Mouse (Mus musculus): ENCODE measurements at regions not wholly inside any gene's neighbourhood (a gene's known extent, or its start where the extent isn't known, plus 50 kb on each side); places are given as distances from the start of the nearest gene placed in this dataset.
A peak's percentile ranks its signal among the peaks of the same experiment; 100 is the strongest.

DNA sequence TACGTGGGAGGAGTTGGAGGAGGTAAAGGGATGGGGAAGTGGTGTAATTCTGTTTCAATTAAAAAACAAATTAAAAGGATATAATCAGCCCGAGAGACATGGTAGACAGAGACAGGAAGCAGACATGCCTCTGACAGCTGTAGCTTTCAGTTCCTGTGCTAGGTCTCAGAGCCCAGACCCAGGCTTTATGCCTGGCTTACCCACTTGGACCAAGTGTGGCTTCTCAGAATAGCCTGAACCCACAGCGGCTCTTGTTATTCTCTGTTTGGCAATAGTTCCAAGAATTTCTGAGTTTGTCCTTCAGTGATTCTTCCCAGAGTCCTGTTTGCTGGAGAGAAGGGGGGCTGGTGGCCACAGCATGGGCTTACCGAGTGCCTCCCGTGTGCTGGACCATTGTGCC lies 182.4 kb downstream of the Pten start:
- DNase-seq (ENCODE audit: low read depth, low spot score) = no peak

DNA sequence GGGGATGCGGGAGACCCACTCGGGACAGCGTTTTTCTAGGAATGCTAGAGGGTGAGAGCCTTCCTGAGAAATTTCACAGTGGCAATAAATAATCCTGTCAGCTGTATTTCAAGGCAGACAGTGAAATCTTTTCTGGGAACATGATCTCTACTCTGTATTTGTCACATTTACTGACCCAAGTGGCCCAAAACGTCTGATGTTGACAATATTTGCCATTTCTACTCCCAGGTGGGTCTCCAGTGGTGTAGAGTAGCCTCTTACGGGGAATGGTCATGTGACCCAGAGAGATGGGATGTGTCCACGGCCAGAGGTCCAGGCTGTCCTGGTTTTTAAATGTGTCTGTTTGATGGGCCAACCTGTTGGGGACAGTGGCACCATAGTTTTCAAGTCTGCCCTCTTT lies 183.5 kb downstream of the Pten start:
- no peak for DNase-seq (ENCODE audit: low read depth, low spot score)

- no peak for DNase-seq (ENCODE audit: low read depth, low spot score)
Observed at GRCm38 (mm10) chr19:32943594-32944230, 186.4 kb downstream of the Pten start.

DNA sequence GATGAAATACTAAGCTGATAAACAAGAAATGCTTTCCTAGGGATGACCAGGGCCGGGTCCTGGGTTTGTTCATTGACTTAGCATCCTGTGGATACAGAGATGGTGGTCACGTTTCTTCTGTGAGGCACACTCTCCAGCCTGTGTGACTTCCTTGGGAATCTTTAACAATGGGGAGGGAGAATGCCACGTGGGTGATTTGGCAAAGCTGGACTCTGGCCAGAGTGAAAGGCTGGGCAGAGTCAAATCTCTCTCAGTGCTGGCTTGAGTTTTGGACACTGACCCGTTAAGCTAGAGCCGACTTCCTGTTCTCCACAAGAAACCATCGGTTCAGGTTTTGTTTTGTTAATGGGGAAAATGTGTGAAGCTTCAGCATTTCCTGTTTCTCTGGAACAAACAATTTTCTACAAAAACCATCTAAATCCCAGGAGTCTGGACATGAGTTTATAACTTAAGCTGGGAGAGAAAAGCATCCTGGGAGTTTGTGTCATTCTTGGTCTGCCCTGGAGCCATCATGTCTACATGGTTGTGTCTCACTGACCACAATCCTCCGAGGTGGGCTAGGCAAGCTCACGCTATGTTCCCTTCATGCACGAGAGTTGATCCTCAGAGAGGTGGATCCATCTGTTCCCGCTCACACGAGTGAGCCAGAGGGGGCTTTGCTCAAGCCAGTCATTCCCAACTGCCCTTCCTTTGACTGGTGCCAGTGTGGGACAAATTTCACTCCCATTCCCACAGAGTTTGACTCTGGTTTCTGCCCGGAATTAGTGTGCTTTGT lies 190.0 kb downstream of the Pten start:
- DNase-seq (ENCODE audit: low read depth, low spot score) = peak; percentile 12

GRCm38 (mm10) chr19:32950252-32950651 lies 193.0 kb downstream of the Pten start:
- no peak for DNase-seq (ENCODE audit: low read depth, low spot score)

- no peak for DNase-seq (ENCODE audit: low read depth, low spot score)
Observed at GRCm38 (mm10) chr19:32950794-32951193, 193.5 kb downstream of the Pten start.

GRCm38 (mm10) chr19:32952425-32952824 lies 195.1 kb downstream of the Pten start:
- peak; percentile 29 for DNase-seq (ENCODE audit: low read depth, low spot score)

DNA sequence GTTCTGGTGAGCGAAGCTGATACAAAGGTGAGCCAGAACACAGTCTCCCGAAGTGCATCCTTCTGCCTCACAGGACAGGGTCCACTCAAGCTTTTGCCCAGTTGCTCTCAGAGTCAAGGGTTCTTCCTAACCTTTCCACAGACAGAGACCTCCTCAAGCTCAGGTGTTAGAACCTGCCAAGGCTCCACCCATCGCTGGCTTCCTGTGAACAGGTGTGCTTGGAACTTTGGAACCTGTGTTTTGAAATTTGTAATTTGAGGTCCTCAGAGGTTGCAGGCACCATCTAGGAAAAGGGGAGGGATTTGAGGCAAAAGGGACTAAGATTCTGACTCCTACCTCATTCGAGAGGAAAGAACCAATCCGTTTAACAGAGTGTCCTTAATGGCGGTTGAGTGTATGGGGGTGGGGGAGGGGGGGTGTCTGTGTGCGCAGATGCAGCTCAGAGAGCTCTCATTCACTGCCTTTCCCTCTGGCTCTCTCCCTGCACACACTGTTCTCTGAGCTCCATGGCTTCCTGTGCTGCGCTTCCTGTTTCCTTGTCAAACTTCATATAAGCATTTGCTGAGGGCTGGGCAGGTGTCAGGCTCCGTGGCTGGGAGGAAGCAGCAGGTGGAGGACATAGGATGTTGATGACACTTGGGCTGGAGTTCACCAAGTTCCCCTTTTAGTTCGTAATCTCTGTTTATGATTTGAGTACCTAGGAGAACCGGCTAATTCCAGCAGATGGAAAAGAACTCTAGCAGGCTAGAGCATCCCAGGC lies 195.8 kb downstream of the Pten start:
- DNase-seq (ENCODE audit: low read depth, low spot score) = peak; percentile 42

DNA sequence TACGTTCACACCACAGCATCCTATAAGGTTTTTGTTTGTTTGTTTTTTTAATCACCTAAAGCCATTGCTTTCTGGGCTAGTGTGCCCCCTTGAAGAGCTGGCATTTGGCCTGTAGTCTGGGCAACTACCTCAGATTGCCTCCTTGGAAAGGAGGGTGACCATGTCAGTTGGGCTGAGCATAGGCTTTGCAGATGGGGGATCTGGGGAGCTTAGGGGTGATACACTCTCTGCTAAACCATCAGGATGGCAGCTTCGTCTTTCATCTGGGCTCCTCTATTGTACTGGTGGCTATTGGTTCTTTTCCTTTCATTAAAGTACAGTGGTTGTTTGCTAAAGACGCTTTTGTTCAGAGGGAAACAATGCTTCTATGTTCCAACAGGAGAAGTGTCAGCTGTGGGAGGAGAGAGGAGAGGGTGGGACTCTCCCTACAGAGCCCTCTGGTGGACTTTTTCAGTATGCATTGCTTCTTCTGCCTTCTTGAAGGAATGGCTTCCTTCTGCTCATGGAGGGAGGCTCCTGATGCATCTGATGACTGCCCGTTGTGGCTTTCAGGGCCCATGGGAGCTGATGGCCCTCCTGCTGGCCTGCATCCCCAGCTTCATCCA lies 196.8 kb downstream of the Pten start:
- peak; percentile 77 for DNase-seq (ENCODE audit: low read depth, low spot score)

DNA sequence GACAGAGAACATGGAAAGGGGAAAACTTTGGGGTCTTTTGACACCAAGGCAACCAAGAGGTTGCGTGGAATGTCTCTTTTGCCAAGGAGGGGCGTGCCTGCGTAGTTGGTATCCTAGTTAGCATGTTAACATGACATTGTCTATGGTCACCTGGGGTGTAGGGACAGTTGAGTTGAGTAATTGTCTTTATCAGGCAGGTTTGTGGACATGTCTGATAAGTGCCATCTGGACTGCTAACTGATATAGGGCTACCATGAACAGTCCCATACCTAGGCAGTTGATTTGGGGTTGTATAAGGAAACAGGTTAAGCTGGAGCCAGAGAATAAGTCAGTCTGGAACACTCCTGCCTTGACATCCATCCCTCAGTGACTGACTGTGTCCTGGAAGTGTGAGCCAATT lies 197.6 kb downstream of the Pten start:
- DNase-seq (ENCODE audit: low read depth, low spot score) = peak; percentile 14

- DNase-seq (ENCODE audit: low read depth, low spot score) = peak; percentile 98
Observed at GRCm38 (mm10) chr19:32956143-32956915, 199.0 kb downstream of the Pten start.

DNA sequence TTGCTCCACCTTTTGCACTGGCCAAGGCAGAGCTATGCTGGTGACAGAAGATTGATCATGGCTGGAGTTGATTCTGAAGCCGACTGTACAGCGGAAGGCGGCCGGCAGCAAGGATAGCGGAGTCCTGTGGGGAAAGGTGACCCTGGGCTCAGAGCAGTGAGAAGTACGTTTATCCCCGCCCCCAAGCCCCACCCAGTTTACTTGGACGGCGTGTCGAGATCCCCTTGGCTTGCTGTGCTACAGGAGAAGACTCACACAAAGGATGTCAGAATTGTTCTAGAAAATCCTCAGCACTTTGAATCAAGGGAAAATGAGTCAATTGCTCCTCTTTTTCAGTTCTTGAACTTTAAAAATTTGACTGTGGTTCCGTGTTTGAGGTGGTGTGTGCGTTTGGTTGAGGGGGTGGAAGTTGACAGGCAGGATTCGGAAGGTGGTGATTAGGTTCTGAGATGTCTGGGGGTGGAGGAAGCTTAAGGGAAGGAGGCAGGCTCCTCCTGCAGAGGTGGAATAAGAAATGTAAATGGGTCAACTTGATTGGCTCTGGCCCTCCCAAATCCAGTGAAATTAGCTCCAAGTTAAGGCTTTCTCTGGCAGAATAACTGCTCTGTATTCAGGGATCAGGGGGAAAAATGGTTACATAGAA lies 199.7 kb downstream of the Pten start:
- DNase-seq (ENCODE audit: low read depth, low spot score) = peak; percentile 96

DNA sequence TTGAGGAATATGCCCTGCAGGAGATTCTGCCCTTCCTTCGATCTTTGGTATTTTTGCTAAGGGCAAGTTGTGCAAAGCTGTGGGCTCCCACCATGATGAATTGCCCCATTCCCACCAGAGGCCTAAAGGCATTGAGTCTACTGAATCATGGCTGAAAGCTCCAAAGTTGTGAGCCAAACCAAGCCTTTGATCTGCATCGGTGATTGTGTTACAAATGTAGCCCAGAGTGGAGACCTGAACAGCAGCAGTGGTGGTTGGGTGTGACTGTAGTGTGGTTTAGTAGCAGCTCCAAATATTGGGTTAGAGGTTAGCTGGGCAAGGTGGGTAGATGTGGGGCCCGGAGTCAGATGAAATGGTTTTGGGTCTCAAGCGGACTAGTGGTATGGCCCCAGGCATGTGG lies 201.0 kb downstream of the Pten start:
- peak; percentile 77 for DNase-seq (ENCODE audit: low read depth, low spot score)

DNA sequence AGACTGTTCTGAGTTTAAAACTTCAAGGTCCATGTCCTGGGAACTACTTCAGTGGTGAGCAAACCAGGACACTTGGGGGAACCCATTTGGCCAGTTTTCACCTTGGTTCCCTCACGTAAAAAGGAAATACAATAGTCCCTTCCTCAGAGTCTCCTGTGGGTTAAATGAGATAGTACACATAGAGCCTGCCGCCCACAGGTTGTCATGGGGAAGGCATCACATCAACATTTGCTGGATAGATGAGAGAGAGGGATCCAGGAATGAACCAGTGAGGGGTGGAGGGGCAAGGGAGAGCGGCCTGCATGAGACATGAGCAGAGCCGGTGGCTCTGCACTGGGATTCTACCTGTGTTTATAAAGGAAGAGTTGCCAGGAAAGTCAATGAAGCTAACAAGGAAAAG lies 201.5 kb downstream of the Pten start:
- peak; percentile 67 for DNase-seq (ENCODE audit: low read depth, low spot score)

DNA sequence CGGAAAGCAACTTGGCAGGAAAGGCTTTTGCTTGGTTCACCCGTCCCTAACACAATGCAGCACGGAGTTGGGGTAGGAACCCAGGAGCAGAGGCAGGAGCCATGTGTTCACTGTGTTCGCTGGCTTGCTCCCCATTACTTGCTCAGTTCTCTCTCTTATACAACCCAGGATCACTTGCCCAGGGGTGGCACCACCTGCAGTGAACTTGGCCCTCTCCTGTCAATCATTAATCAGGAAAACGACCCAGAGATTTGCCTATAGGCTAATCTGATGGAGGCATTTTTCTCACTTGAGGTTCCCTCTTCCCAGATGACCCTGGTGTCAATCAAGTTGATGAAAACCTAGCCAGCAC lies 202.5 kb downstream of the Pten start:
- DNase-seq (ENCODE audit: low read depth, low spot score) = no peak

GRCm38 (mm10) chr19:32960196-32960947 lies 203.1 kb downstream of the Pten start:
- DNase-seq (ENCODE audit: low read depth, low spot score) = peak; percentile 50

GRCm38 (mm10) chr19:32961525-32961924 lies 204.2 kb downstream of the Pten start:
- DNase-seq (ENCODE audit: low read depth, low spot score) = no peak

GRCm38 (mm10) chr19:32963983-32964382 lies 206.7 kb downstream of the Pten start:
- DNase-seq (ENCODE audit: low read depth, low spot score) = peak; percentile 98

DNA sequence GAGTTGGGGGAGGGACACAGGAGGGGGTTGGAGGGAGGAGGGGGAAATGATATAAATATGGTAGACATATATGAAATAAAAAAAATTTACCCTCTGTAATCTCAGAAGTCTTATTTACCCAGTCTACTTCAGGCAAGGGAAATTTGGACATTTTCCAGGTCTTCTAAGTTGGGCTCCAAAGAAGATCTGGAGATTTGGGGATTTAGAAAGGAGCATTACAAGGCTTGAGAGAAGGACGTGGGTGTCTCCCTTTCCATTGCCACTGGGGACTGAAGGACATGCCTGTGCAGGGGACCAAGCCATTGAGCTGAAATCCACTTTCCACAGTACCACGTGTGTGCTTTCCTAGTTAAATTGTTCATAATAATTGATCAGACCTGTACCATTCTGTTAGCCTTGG lies 208.2 kb downstream of the Pten start:
- no peak for DNase-seq (ENCODE audit: low read depth, low spot score)

- DNase-seq (ENCODE audit: low read depth, low spot score) = no peak
Observed at GRCm38 (mm10) chr19:32969213-32969776, 212.0 kb downstream of the Pten start.

All from R1 (cell line).